Mouse (Mus musculus) cerebellum, adult 2 months (tissue): ENCODE data around the gene Kbtbd6.

Experiments used
- CTCF ChIP-seq: fragments of 200-500 bp; IDR thresholded peaks from 2 replicates; pipeline ENCODE4 v1.5.1; 2011; ENCODE audit warnings: low read depth, mild to moderate bottlenecking, control low read depth, low read length, moderate library complexity, borderline replicate concordance; ENCODE audit not compliant: insufficient read depth
- POLR2A ChIP-seq: fragments of 200-500 bp; IDR thresholded peaks from 2 replicates; pipeline ENCODE4 v1.6.1; 2011; ENCODE audit warnings: low read length, control low read depth, borderline replicate concordance; ENCODE audit not compliant: insufficient read depth

DNA sequence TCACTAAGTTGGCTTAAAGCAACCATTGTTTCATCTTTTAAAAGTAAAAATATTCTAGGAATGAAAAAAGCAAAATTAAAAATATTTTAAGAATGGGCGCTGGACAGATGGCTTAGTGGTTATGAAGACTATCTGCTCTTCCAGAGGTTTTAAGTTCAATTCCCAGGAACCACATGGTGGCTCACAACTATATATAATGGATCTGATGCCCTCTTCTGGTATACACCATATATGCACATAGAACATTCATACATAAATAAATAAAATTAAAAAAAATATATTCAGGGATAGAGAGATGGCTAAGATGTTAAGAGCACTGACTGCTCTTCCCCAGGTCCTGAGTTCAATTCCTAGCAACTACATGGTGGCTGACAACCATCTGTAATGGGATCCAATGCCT, 14.0 kb downstream of the Kbtbd6 start:
- TF ChIP-seq POLR2A = no peak
- no peak for TF ChIP-seq CTCF
